Mouse (Mus musculus): ENCODE results near the gene Nsun5.

GRCm38 (mm10) chr5:135347511-135348011 lies 22.2 kb upstream of the Nsun5 start:
- no peak for TF ChIP-seq ZNF384 (IDR thresholded peaks at IDR 0.05; ENCODE audit: low read depth, low read length)
- no peak for TF ChIP-seq ZC3H11A (IDR thresholded peaks at IDR 0.05; ENCODE audit: borderline replicate concordance, low read depth, low read length)
- no peak for TF ChIP-seq MAFK (IDR thresholded peaks at IDR 0.05; ENCODE audit: insufficient read depth, low read depth, low read length)
- TF ChIP-seq CHD2 (IDR thresholded peaks at IDR 0.05; ENCODE audit: low read depth, low read length) = no peak
- no peak for TF ChIP-seq HCFC1 (IDR thresholded peaks at IDR 0.05; ENCODE audit: borderline replicate concordance, insufficient read depth, low read length)

All from ES-E14 (cell line).